Mouse (Mus musculus) forebrain, embryonic 11.5 days (tissue): Measurements from ENCODE around the gene Adprhl2. TPM values are rescaled to one million over a fixed set of nuclear protein-coding genes. Genes with fewer than 3 reads are reported as not detected.

Experiments
- ATAC-seq: fragments of 200-750 bp; cut with Nextera tagmentation; replicated peaks from 2 replicates; pipeline ENCODE4 v1.8.0; 2017; ENCODE audit warnings: moderate TSS enrichment; ENCODE audit not compliant: low FRiP score
- DNase-seq: peaks from one replicate; pipeline ENCODE4 v3.0.0-alpha.2; 2017; ENCODE audit warnings: low spot score
- H3K27ac ChIP-seq: fragments of 300-500 bp; sonication (generic); 2 replicates; pipeline ENCODE4 v1.5.1; 2014; ENCODE audit warnings: low read depth, low read length
- H3K27me3 ChIP-seq: fragments of 300-500 bp; sonication (generic); 2 replicates; pipeline ENCODE4 v1.6.1; 2014; ENCODE audit warnings: mild to moderate bottlenecking, low read length, mixed read lengths; ENCODE audit not compliant: control insufficient read depth, insufficient read depth
- H3K36me3 ChIP-seq: fragments of 300-500 bp; sonication (generic); 2 replicates; pipeline ENCODE4 v1.6.1; 2014; ENCODE audit warnings: mild to moderate bottlenecking, low read length, moderate library complexity, mixed read lengths; ENCODE audit not compliant: control insufficient read depth, insufficient read depth
- H3K4me1 ChIP-seq: fragments of 300-500 bp; sonication (generic); replicated peaks from 2 replicates; pipeline ENCODE4 v1.6.1; 2014; ENCODE audit warnings: low read length, mixed read lengths; ENCODE audit not compliant: control insufficient read depth, insufficient read depth
- H3K4me2 ChIP-seq: fragments of 300-500 bp; sonication (generic); 2 replicates; pipeline ENCODE4 v1.6.1; 2014; ENCODE audit warnings: low read depth, mild to moderate bottlenecking, low read length, moderate library complexity, mixed read lengths; ENCODE audit not compliant: severe bottlenecking
- H3K4me3 ChIP-seq: fragments of 300-500 bp; sonication (generic); 2 replicates; pipeline ENCODE4 v1.5.1; 2014; ENCODE audit warnings: low read depth, low read length
- H3K9ac ChIP-seq: fragments of 300-500 bp; sonication (generic); 2 replicates; pipeline ENCODE4 v1.6.1; 2014; ENCODE audit warnings: low read length
- H3K9me3 ChIP-seq: fragments of 300-500 bp; sonication (generic); 2 replicates; pipeline ENCODE4 v1.6.1; 2016; ENCODE audit warnings: low read length, mixed read lengths; ENCODE audit not compliant: control insufficient read depth
- WGBS: fragments of 180-500 bp; shearing (Covaris S2); extraction: QIAGEN DNeasy Blood & Tissue Kit; methylation state at CpG from one replicate; pipeline ENCODE4 v1.1.7; 2014; 5-methylcytosine and 5-hydroxymethylcytosine counted together
- polyA plus RNA-seq: library from polyadenylated mRNA; unstranded; fragments of >200 nt; fragmentation: Nextera tagmentation; extraction: Ambion mirVana; gene quantifications from 2 replicates; pipeline ENCODE4 v1.2.1, GENCODE M21; 2014

Adprhl2 gene
- polyA plus RNA-seq, 1 experiment from 2014 or later = 66.5 TPM

DNA sequence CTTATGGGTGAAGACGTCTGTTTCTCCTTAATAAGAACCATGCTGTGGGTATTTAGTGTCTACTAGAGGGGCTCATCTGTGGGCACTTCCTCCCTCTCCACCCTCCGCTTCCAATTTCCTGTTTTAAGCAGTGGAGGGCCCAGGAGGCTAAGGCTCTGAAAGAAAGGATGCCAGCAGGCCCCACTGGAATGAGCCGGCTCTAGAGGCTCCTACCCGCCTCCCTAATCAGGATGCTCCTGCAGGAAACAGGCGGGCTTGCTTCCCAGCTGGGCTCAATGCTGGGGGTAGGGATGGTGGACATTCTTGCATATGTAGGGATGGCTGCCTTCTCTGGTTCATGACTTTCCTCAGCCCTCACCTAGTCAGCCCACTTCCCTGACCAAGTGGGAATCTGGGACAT, 8.3 kb downstream of the Adprhl2 start:
- H3K27me3 ChIP-seq = no peaks in the 10 kb centered on the region
- H3K4me2 ChIP-seq = no peak overlapping the region
- peaks cover 6% of the 10 kb centered on the region for H3K36me3 ChIP-seq
- H3K9me3 ChIP-seq = no peaks in the 10 kb centered on the region
- 42% methylated on average over 5 of the region's 5 CpGs for WGBS
- DNase-seq = no peak
- H3K4me3 ChIP-seq = no peak overlapping the region
- no peak for ATAC-seq
- H3K9ac ChIP-seq = no peak overlapping the region
- H3K27ac ChIP-seq = no peak overlapping the region
- H3K4me1 ChIP-seq = peaks cover 2% of the 10 kb centered on the region; the same call in 1 of the 2 replicates

DNA sequence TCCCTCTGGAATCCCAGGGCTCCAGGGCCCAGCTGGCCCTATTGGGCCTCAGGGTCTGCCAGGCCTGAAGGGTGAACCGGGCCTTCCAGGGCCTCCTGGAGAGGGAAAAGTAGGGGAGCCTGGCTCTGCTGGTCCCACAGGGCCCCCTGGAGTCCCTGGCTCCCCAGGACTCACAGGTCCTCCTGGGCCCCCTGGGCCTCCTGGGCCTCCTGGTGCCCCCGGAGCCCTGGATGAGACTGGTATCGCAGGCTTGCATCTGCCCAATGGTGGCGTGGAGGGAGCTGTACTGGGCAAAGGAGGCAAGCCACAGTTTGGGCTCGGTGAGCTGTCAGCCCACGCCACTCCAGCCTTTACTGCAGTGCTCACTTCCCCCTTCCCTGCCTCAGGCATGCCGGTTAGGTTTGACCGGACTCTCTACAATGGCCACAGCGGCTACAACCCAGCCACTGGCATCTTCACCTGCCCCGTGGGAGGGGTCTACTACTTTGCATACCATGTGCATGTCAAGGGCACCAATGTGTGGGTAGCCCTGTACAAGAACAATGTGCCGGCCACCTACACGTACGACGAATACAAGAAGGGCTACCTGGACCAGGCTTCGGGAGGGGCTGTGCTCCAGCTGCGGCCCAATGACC, 9.8 kb downstream of the Adprhl2 start:
- WGBS = 90% methylated on average over 16 of the region's 16 CpGs
- H3K4me1 ChIP-seq = peaks cover 2% of the 10 kb centered on the region; the same call in 1 of the 2 replicates
- no peak overlapping the region for H3K27ac ChIP-seq
- no peak overlapping the region for H3K4me2 ChIP-seq
- no peaks in the 10 kb centered on the region for H3K9me3 ChIP-seq
- no peaks in the 10 kb centered on the region for H3K27me3 ChIP-seq
- ATAC-seq (no peak), DNase-seq (no peak)
- H3K9ac ChIP-seq = no peak overlapping the region
- H3K36me3 ChIP-seq = peaks cover 3% of the 10 kb centered on the region; the same call in 1 of the 2 replicates
- H3K4me3 ChIP-seq = no peak overlapping the region

DNA sequence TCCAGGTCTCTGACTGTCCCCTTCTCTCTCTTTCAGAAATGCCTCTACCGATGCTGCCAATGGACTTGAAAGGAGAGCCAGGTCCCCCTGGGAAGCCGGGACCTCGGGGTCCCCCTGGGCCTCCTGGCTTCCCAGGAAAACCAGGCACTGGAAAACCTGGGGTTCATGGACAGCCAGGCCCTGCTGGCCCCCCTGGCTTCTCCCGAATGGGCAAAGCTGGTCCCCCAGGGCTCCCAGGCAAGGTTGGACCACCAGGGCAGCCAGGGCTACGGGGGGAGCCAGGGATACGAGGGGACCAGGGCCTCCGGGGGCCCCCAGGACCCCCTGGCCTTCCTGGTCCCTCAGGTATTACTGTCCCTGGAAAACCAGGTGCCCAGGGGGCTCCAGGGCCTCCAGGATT, 11.2 kb downstream of the Adprhl2 start:
- WGBS = 80% methylated on average over 7 of the region's 7 CpGs
- no peak for DNase-seq
- no peaks in the 10 kb centered on the region for H3K27me3 ChIP-seq
- H3K27ac ChIP-seq = no peak overlapping the region
- ATAC-seq = no peak
- H3K4me1 ChIP-seq = peaks cover 2% of the 10 kb centered on the region; the same call in 1 of the 2 replicates
- no peaks in the 10 kb centered on the region; the same call in 1 of the 2 replicates for H3K36me3 ChIP-seq
- no peaks in the 10 kb centered on the region for H3K9me3 ChIP-seq
- H3K4me2 ChIP-seq = no peak overlapping the region
- no peak overlapping the region for H3K9ac ChIP-seq
- H3K4me3 ChIP-seq = no peak overlapping the region

DNA sequence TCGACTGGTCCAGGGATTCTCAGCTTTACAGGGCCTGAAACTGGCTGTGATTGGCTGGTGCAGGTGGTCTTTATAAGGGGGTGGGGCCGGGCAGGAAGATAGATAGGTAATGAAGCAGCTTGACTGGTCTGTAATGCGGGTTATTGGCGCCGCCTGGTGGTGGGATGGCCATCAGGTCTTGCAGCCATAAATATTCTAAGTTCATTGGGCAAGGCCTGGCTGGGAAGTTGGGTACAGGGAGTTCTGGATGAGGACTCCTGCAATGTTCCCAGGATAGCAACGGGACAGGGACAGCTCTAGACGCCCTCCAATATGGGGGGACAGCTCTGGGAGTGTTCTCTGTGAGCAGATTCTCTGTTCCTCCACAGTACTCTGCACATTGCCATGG, 11.6 kb downstream of the Adprhl2 start:
- peaks cover 2% of the 10 kb centered on the region; the same call in 1 of the 2 replicates for H3K4me1 ChIP-seq
- H3K27me3 ChIP-seq = no peaks in the 10 kb centered on the region
- no peak overlapping the region for H3K27ac ChIP-seq
- peak; percentile 97 for DNase-seq
- peak overlapping the region; percentile 45 for H3K4me2 ChIP-seq
- H3K36me3 ChIP-seq = no peaks in the 10 kb centered on the region; the same call in 1 of the 2 replicates
- peak; percentile 83 for ATAC-seq
- under 1% methylated on average over 7 of the region's 7 CpGs for WGBS
- H3K9me3 ChIP-seq = no peaks in the 10 kb centered on the region
- no peak overlapping the region for H3K9ac ChIP-seq
- peak overlapping the region; percentile 13; the same call in 1 of the 2 replicates for H3K4me3 ChIP-seq

DNA sequence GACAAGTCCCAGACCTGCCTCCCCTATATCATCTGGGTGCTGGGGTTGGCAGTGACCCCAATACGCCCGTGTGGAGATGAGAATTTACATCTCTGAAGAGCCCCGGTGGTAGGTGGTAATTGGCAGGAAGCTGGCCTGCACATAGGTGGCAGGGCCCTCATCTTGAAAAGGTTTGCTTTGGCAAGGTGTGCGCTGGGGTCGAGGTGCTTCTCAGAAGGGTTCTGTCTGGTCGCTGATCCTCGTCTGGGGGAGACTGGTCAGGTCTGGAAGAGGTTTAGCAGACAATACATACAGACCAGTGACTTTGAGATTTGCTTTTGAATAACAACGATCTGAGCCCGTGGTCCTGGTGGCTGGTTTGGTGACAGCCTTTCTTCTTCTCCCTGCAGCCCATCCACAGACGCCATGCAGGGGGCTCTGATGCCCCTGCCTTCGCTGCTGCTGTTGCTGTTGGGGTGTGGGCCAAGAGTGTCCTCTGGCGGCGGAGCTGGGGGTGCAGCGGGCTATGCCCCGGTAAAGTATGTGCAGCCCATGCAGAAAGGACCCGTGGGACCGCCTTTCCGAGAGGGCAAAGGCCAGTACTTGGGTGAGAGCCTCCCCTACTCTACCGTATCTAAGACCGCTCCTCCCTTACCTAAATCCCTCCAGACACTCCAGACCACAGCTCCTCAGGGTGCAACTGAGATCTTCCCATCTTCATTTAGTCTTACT, 12.1 kb downstream of the Adprhl2 start:
- no peaks in the 10 kb centered on the region for H3K36me3 ChIP-seq
- ATAC-seq = peak; percentile 69
- H3K4me2 ChIP-seq = peak overlapping the region; percentile 45
- H3K4me3 ChIP-seq = peak overlapping the region; percentile 13; the same call in 1 of the 2 replicates
- no peak overlapping the region for H3K27ac ChIP-seq
- no peaks in the 10 kb centered on the region for H3K9me3 ChIP-seq
- no peaks in the 10 kb centered on the region for H3K27me3 ChIP-seq
- no peak overlapping the region; the same call in 1 of the 2 replicates for H3K9ac ChIP-seq
- peak; percentile 68 for DNase-seq
- 18% methylated on average over 20 of the region's 20 CpGs for WGBS
- peaks cover 2% of the 10 kb centered on the region; the same call in 1 of the 2 replicates for H3K4me1 ChIP-seq

DNA sequence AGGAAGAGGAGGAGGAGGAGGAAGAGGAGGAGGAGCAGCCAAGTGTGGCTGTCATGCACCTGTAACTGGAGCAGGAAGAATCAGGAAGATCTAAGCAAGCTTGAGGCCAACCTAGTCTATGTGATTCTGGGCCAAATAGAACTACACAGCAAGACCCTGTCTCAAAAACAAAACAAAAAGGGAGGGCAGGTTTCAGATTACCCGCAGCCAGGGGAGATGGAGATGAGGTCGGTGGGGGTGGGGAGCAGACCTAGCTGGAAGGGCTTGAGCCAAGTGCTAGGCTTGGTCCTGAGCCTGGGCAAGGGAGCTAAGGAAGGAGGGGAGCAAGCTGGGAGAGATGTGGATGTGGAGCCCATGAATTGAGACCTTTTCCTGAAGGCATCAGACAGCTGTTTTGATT, 14.7 kb downstream of the Adprhl2 start:
- Histone ChIP-seq H3K4me1 (peaks cover 2% of the 10 kb centered on the region; the same call in 1 of the 2 replicates), H3K27ac (no peak overlapping the region), H3K27me3 (peaks cover 11% of the 10 kb centered on the region), H3K4me3 (no peak overlapping the region), H3K9me3 (no peaks in the 10 kb centered on the region), H3K36me3 (no peaks in the 10 kb centered on the region), H3K9ac (no peak overlapping the region), H3K4me2 (no peak overlapping the region)
- ATAC-seq (no peak), DNase-seq (no peak)
- 13% methylated on average over 2 of the region's 2 CpGs for WGBS

DNA sequence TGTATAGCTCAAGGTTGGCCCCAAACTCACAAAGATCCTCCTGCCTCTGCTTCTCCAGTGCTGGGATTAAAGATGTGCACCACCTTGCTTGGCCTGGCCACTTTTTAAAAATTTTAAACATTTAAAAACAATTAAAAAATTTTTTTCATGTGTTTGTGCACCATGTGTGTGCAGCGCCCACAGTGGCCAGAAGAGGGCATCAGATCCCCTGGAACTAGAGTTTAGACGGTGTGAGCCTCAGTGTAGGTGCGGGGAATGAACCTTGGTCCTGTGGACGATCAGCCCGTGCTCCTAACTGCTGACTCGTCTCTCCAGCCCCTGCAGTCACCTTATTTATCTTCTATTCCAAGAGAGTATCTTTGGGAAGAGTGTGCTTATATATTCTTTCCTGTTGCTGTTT, 15.4 kb downstream of the Adprhl2 start:
- no peak for ATAC-seq
- Histone ChIP-seq H3K9me3 (no peaks in the 10 kb centered on the region), H3K4me1 (peaks cover 7% of the 10 kb centered on the region; the same call in 1 of the 2 replicates), H3K4me3 (no peak overlapping the region), H3K9ac (no peak overlapping the region), H3K27ac (no peak overlapping the region), H3K4me2 (no peak overlapping the region), H3K36me3 (no peaks in the 10 kb centered on the region), H3K27me3 (peaks cover 19% of the 10 kb centered on the region)
- 86% methylated on average over 6 of the region's 6 CpGs for WGBS
- DNase-seq = no peak

DNA sequence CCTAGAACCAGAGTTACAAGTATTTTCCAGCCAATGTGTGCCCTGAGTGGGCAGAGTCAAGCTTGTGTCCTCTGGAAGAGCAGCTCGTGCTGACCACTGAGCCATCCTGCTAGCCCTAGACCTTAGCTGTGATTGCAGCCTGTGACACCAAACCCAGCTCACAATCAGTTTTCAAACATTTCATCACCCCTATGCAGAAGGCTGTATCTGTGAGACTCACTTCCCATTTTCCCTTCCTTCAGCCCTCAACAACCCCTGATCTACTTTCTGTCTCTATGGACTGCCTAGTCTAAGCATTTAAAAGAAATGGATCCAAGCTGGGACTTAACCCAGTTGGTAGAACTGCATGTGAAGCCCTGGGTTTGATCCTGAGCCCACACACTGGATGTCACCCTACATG, 16.1 kb downstream of the Adprhl2 start:
- no peak for ATAC-seq

More for the DNA sequence above, 16.1 kb downstream of the Adprhl2 start:
- H3K27me3 ChIP-seq = peaks cover 25% of the 10 kb centered on the region
- H3K4me2 ChIP-seq = no peak overlapping the region
- H3K27ac ChIP-seq = no peak overlapping the region
- WGBS = 95% methylated on average over 1 of the region's 1 CpGs
- no peak for DNase-seq
- no peak overlapping the region for H3K4me3 ChIP-seq
- H3K9me3 ChIP-seq = no peaks in the 10 kb centered on the region
- H3K9ac ChIP-seq = no peak overlapping the region
- H3K4me1 ChIP-seq = peaks cover 11% of the 10 kb centered on the region; the same call in 1 of the 2 replicates
- H3K36me3 ChIP-seq = no peaks in the 10 kb centered on the region
